Mouse (Mus musculus) left cerebral cortex, postnatal 14 days (tissue): ENCODE data around the gene 4930544D05Rik. TPM values are rescaled to one million over a fixed set of nuclear protein-coding genes. Genes with fewer than 3 reads are reported as not detected.

Experiments
- DNase-seq, 2 experiments: peaks; one replicate each; pipeline ENCODE4 v3.0.0; 2021 to 2022; ENCODE audit warnings: low spot score in 2 of 2, mixed read lengths in 1 of 2
- intact Hi-C: fragments of 180-260 bp; cut with DNase I; formaldehyde crosslinking; loops from one replicate; pipeline ENCODE4 v1.15.1; 2025
- total RNA-seq, 2 experiments: library from RNA; stranded (reverse); gene quantifications; 2 replicates each; pipeline ENCODE4 v1.2.3; 2021

The 4930544D05Rik gene
- total RNA-seq, 2 experiments from 2014 or later, result 0.51 to 1.2 TPM

DNA sequence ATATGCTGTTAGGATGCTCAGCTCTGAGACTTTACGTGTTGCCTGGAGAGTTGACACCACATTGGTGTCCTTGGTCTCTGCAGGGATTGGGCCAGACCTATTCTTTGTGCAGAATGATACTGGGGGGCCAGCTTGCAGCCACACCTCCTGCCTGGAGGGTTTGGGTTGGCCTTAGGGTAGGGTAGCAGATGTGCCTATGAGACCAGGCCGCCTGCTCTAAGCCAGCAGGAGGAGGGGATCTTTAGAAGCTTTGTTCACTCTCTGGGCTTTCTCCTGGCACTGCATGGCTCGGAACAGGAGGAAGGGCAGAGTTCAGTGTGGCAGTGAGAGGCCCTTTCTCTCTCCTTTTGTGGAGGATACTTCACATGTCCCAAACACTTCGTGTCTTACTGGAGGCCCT, 19.6 kb upstream of the 4930544D05Rik start:
- intact Hi-C loops, result no loop called here
- DNase-seq, result no peak

DNA sequence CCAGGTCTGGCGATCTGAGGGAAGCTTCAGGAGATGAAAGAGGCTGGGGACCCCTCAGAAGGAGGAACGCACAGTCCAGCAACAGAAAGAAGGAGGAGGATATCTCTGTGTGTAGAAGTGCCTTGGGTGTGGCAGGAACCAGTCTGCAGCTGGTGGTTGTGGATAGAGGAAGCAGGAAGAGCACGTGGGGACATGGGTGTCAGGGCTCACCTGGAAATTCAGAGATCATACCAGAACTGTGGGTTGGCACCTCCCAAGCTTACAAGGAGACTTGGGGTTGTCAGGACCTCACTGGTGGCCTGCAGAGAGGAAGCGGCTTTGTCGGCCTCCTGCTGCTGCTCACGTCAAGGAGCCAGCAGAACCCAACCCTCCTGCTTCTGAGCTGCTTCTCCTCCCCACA, 18.3 kb upstream of the 4930544D05Rik start:
- no peak for DNase-seq
- intact Hi-C loops, result no loop called here

GRCm38 (mm10) chr11:70598451-70598953, 17.1 kb upstream of the 4930544D05Rik start:
- DNase-seq, result no peak
- intact Hi-C loops, result no loop called here

DNA sequence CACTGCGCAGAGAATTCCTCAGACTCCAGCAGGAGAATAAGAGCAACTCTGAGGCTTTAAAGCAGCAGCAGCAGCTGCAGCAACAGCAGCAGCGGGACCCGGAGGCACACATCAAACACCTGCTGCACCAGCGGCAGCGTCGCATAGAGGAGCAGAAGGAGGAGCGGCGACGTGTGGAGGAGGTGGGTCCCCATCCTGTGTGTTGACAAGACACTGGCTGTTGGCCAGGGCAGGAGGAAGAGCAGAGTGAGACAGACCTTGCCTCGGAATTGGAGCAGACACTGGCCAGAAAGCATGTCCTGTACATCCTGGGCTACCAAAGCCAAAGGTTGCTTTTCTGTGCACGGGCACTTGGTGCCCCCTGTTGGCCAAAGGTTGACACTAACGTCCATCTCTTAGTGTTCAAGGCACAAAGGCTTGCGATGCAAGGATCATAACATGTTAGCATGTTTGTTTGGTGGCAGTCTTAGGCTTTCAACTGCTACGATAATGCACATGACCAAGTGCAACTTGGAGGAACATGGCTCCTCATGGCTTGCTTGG, 10.6 kb upstream of the 4930544D05Rik start:
- intact Hi-C loops, result loop anchor here (5.0 kb wide), 2 partner anchors 43 to 63 kb away; partner anchors contain the start of genes Mink1 and Pld2
- DNase-seq, result peak; percentile 68 to 77

DNA sequence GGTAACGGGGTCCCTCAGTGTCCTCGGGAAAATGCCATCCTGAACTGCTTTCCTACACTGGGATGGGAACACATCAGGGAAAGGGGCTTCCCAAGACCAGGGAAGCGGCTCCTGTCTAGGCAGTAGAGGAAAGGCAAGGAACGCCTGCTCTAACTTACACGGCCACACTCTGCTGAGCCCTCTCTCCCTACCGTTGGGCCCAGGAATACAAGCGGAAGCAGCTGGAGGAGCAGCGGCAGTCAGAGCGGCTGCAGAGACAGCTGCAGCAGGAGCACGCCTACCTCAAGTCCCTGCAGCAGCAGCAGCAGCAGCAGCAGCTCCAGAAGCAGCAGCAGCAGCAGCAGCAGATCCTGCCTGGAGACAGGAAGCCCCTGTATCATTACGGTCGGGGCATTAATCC, 8.9 kb upstream of the 4930544D05Rik start:
- intact Hi-C loops, result loop anchor here (5.0 kb wide), 2 partner anchors 44 to 64 kb away; partner anchors contain the start of genes Mink1 and Pld2
- DNase-seq, result no peak

DNA sequence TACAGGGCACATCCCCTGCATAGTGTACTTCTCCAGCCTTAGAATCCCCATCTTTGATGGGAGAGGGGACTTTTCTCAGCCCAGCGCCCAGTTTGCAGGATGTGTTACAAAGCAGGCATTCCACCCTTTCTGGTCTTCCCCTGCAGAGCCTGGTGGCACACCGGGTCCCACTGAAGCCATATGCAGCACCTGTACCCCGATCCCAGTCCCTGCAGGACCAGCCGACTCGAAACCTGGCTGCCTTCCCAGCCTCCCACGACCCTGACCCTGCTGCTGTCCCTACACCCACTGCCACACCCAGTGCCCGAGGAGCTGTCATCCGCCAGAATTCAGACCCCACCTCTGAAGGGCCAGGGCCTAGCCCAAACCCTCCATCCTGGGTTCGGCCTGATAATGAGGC, 8.0 kb upstream of the 4930544D05Rik start:
- intact Hi-C loops, result loop anchor here (5.0 kb wide), 2 partner anchors 45 to 65 kb away; partner anchors contain the start of genes Mink1 and Pld2
- DNase-seq, result no peak

DNA sequence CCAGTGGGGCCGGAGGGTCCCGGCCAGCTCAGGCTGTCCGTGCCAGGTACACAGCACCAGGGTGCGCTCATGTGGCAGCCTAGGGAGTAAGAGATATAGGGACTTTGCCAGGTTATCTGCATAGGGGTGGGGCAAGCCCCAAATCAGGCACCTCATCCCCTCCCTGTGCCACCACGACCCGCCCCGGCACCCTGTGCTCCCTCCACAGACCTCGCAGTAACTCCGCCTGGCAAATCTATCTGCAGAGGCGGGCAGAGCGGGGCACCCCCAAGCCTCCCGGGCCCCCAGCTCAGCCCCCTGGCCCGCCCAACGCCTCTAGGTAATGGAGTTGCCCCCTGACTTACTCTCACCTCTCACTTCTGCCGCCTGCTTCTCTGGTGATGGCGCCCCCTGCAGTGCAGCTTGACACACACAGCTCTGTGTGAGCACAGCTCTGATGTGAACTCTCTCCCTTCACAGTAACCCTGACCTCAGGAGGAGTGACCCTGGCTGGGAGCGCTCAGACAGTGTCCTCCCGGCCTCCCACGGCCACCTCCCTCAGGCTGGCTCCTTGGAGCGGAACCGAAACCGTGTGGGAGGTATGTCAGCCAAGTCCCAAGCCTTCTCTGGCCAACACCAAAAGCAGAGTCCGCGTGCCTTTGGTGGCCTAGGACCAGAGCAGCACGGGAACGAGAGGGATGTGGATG, 7.1 kb upstream of the 4930544D05Rik start:
- intact Hi-C loops, result loop anchor here (5.0 kb wide), 2 partner anchors 46 to 66 kb away; partner anchors contain the start of genes Mink1 and Pld2
- no peak for DNase-seq

DNA sequence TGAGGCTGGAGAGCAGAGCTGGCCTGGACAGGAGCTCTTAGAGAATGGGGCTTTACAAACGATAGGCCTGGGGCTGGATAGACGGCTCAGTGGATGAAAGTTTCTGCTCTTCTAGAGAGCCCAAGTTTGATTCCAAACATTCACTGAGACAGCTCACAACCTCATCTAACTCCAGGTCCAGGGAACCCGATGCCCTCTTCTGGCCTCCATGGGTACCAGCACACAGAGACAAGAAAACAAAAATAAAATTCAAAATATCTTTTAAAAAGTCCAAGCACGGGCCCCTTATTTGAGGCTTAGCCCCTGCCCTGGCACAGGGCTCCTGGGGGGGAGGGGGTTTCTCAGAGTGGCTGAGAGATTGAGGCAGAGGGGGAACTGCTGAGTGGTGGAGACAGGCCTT, 4.9 kb upstream of the 4930544D05Rik start:
- intact Hi-C loops, result no loop called here
- no peak for DNase-seq

DNA sequence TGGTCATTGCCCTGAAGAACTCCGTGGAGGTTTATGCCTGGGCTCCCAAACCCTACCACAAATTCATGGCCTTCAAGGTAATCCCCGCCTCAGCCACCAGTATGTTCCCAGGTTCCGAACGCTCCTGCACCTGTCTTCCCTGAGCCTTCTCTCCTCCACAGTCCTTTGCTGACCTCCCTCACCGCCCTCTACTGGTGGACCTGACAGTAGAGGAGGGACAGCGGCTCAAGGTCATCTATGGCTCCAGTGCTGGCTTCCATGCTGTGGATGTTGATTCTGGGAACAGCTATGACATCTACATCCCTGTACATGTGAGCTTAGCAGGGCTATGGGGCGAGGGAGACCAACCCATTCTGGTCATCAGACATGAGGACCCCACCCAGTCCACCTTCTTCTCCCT, 3.1 kb upstream of the 4930544D05Rik start:
- DNase-seq, result no peak
- intact Hi-C loops, result no loop called here

GRCm38 (mm10) chr11:70615074-70615473, 574 bp upstream of the 4930544D05Rik start:
- DNase-seq, result no peak
- intact Hi-C loops, result no loop called here

GRCm38 (mm10) chr11:70619101-70619500, 3.5 kb downstream of the 4930544D05Rik start, which contains the start of gene Chrne:
TSS of gene Chrne (minus strand) at chr11:70619216.
- DNase-seq, result no peak
- intact Hi-C loops, result no loop called here

GRCm38 (mm10) chr11:70621972-70622814, 6.5 kb downstream of the 4930544D05Rik start:
- DNase-seq, result no peak
- intact Hi-C loops, result no loop called here

DNA sequence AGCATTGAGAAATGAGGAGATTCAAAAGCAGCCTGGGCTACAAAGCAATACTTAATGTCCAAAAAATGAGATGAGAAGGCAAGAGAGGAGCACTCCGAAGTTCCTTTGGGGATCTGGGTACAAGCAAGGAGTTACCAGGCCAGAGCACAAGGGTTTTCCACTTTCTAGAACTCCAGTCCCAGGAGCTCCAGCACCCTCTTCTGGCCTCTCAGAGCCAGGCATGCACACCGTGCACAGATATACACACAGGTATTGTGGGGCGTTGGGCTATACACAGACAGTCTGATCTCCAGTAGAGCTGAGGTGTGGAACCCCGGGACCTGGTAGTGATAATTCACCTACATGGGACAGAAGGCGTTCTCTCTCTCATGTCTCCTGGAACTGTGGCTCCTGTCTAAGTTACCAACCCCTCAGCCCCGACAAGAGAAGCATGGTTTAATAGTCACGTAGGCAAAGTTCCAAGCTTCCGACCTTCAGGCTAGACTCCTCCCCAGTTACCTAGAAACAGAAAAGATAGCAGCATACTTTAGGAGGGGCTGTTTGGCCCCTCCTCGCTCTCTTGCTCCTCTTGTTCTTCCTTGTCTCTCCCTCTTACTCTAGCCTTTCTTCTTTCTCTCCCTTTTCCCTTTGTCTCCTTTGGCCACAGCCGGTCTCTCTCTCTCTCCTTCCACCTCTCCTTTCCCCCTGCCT, 7.5 kb downstream of the 4930544D05Rik start:
- intact Hi-C loops, result no loop called here
- no peak for DNase-seq

DNA sequence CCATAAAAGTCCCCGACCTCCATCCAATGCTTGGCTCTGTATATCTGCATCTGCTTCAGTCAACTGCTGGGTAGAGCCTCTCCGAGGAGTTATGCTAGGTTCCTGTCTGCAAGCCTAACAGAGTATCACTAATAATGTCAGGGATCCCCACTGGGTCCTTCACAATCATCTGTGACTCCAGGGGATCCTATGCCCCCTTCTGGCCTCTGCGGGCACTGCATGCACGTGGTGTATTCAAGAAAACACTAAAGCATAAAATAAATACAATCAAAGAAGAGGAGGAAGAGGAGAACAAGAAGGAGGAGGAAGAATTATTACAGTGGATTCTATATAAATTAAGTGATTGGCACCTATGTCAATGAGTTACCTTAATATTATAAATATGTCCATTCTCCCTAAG, 9.8 kb downstream of the 4930544D05Rik start:
- DNase-seq, result no peak
- intact Hi-C loops, result no loop called here

- no peak for DNase-seq
- intact Hi-C loops, result no loop called here
Observed at GRCm38 (mm10) chr11:70626877-70627276, 11.2 kb downstream of the 4930544D05Rik start.

DNA sequence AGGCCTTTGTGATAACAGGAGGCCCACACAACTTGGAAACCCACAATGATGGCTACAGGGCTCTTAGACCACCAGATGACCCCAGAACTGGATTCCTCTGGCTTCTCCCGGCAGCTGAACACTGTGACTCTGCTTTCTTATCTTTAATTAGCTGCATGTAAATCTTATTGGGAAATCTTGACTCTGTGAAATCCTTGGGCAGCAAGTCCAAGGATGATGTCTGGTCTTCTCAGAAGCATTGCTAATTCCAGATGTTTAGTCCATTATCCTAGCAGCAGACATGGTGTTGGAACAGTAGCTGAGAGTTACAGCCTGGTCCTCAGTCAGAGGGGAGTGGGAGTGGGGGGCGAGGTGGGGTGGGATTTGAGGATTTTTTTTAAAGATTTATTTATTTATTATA, 12.8 kb downstream of the 4930544D05Rik start:
- intact Hi-C loops, result no loop called here
- DNase-seq, result no peak

- intact Hi-C loops, result no loop called here
- no peak for DNase-seq
Observed at GRCm38 (mm10) chr11:70629557-70629956, 13.9 kb downstream of the 4930544D05Rik start.

DNA sequence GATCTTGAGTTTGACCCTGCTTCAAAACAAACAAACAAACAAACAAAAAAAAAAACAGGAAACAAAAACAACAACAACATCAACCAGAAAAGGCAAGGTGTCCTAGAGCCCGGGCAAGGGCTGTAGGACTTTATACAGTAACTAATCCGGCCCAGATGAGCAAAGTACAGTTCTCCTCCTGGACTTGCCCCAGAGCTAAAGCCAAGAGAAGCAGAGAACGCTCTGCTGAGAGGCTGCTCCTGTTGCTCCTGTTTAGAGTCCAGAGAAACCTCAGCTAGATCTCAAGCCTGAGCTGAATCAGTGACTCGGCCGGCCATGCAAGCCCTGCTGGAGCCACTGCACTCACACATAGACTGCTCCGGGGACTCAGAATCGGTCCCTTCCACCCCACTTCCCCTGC, 14.5 kb downstream of the 4930544D05Rik start:
- no peak for DNase-seq
- intact Hi-C loops, result loop anchor here (5.0 kb wide), 1 partner anchor 127 kb away; no protein-coding TSS in a partner anchor

GRCm38 (mm10) chr11:70635601-70636000, 20.0 kb downstream of the 4930544D05Rik start:
- intact Hi-C loops, result no loop called here
- DNase-seq, result no peak
